Mouse (Mus musculus) lung, embryonic 14.5 days (tissue): ENCODE results near the gene Stx6. TPM values are rescaled to one million over a fixed set of nuclear protein-coding genes. Genes with fewer than 3 reads are reported as not detected.

Experiments
- ATAC-seq: fragments of 200-750 bp; cut with Nextera tagmentation; 2 replicates; pipeline ENCODE4 v1.8.0; 2017; ENCODE audit warnings: mild to moderate bottlenecking, moderate TSS enrichment, moderate library complexity; ENCODE audit not compliant: insufficient read depth
- DNase-seq: peaks from one replicate; pipeline ENCODE4 v3.0.0-alpha.2; 2015
- H3K27ac ChIP-seq: fragments of 300-500 bp; sonication (generic); 2 replicates; pipeline ENCODE4 v1.5.1; 2014; ENCODE audit warnings: low read depth, mild to moderate bottlenecking, moderate library complexity
- H3K27me3 ChIP-seq: fragments of 300-500 bp; sonication (generic); 2 replicates; pipeline ENCODE4 v1.6.1; 2014; ENCODE audit warnings: low read length, control low read depth; ENCODE audit not compliant: insufficient read depth
- H3K36me3 ChIP-seq: fragments of 300-500 bp; sonication (generic); 2 replicates; pipeline ENCODE4 v1.6.1; 2014; ENCODE audit warnings: control low read depth; ENCODE audit not compliant: insufficient read depth
- H3K4me1 ChIP-seq: fragments of 300-500 bp; sonication (generic); 2 replicates; pipeline ENCODE4 v1.6.1; 2014; ENCODE audit warnings: antibody characterized with exemption, control low read depth; ENCODE audit not compliant: insufficient read depth
- H3K4me2 ChIP-seq: fragments of 300-500 bp; sonication (generic); 2 replicates; pipeline ENCODE4 v1.6.1; 2014; ENCODE audit warnings: mild to moderate bottlenecking
- H3K4me3 ChIP-seq: fragments of 300-500 bp; sonication (generic); 2 replicates; pipeline ENCODE4 v1.5.1; 2014; ENCODE audit warnings: low read depth, low read length
- H3K9ac ChIP-seq: fragments of 300-500 bp; sonication (generic); 2 replicates; pipeline ENCODE4 v1.6.1; 2014
- H3K9me3 ChIP-seq: fragments of 300-500 bp; sonication (generic); 2 replicates; pipeline ENCODE4 v1.6.1; 2016; ENCODE audit warnings: low read depth, low read length, control low read depth
- CTCF ChIP-seq: IDR thresholded peaks from 2 replicates; pipeline ENCODE4 v1.5.1; 2016; ENCODE audit warnings: antibody characterized with exemption, low read depth
- WGBS: fragments of 180-500 bp; shearing (Covaris S2); extraction: QIAGEN DNeasy Blood & Tissue Kit; methylation state at CpG from one replicate; pipeline ENCODE4 v1.1.7; 2014; 5-methylcytosine and 5-hydroxymethylcytosine counted together
- polyA plus RNA-seq: library from polyadenylated mRNA; unstranded; fragments of >200 nt; fragmentation: Nextera tagmentation; extraction: Ambion mirVana; gene quantifications from 2 replicates; pipeline ENCODE4 v1.2.1, GENCODE M21; 2014

Gene Stx6
- polyA plus RNA-seq, 1 experiment from 2014 or later, result 99.7 TPM

DNA sequence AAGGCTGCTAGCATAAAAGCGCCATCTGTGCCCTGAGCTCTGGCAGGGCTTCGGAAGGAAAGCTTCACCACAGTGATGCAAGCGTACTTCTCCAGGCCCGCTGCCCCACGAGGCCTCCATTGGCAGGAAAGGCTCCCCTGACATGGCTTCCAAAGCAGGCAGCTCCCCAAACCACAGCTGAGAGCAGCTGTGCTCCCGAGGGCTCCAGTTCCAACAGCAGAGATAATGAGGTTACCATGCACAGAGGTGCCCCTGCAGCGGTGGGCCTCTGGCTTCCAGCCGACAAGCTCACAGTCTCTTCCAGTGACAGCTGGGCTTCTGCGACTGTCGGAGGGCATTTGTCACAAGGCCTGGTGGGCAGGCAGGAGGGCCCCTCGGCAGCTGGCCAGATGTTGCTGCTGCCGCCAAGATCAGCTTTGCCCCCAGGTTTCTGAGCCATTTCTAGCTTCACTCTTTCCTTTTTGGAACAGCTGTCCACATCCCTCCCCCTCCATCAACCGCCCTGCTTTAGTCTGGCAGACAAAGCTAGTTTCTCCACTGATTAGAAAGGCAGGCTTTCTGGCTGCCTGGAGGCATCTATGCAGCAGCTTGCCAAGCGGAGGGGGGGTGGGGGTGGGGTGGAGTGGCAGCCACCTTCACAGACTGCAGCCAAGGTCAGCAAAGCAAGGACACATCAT is 75.6 kb downstream of the Stx6 start:
- H3K9me3 ChIP-seq, result no peaks in the 10 kb centered on the region
- ATAC-seq (peak; percentile 83), DNase-seq (peak; percentile 86)
- WGBS, result 32% methylated on average over 14 of the region's 14 CpGs
- H3K27me3 ChIP-seq, result no peaks in the 10 kb centered on the region
- H3K27ac ChIP-seq, result peak overlapping the region; percentile 86
- no peak for TF ChIP-seq CTCF
- no peaks in the 10 kb centered on the region; the same call in 1 of the 2 replicates for H3K36me3 ChIP-seq
- H3K9ac ChIP-seq, result no peak overlapping the region
- no peak overlapping the region for H3K4me3 ChIP-seq
- H3K4me2 ChIP-seq, result peak overlapping the region; percentile 1; the same call in 1 of the 2 replicates
- H3K4me1 ChIP-seq, result peaks cover 23% of the 10 kb centered on the region

DNA sequence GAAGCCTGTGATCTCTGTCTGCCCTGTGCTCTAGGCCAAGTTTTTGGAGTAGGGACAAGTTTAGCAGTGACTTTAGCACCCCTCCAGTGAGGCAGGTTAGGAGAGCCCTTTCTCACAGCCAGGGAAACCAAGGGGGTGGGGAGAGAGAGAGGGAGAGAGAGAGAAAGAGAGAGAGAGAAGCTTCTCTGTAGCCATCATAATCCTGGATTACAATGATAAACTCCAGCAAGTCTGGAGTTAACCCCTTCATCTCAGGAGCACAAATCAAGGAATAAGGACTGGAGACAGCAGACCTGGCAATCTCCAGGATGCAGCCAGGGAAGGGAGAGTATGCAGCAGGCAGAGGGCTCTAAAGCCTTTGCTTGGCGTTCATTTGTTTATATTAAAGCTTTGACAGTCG is 77.1 kb downstream of the Stx6 start:
- H3K36me3 ChIP-seq, result peaks cover 11% of the 10 kb centered on the region
- H3K9me3 ChIP-seq, result no peaks in the 10 kb centered on the region
- ATAC-seq (no peak), DNase-seq (no peak)
- H3K9ac ChIP-seq, result no peak overlapping the region
- H3K27ac ChIP-seq, result no peak overlapping the region
- peaks cover 21% of the 10 kb centered on the region for H3K4me1 ChIP-seq
- no peaks in the 10 kb centered on the region for H3K27me3 ChIP-seq
- H3K4me2 ChIP-seq, result no peak overlapping the region
- H3K4me3 ChIP-seq, result no peak overlapping the region
- TF ChIP-seq CTCF, result no peak
- WGBS, result 9% methylated on average over 2 of the region's 2 CpGs

DNA sequence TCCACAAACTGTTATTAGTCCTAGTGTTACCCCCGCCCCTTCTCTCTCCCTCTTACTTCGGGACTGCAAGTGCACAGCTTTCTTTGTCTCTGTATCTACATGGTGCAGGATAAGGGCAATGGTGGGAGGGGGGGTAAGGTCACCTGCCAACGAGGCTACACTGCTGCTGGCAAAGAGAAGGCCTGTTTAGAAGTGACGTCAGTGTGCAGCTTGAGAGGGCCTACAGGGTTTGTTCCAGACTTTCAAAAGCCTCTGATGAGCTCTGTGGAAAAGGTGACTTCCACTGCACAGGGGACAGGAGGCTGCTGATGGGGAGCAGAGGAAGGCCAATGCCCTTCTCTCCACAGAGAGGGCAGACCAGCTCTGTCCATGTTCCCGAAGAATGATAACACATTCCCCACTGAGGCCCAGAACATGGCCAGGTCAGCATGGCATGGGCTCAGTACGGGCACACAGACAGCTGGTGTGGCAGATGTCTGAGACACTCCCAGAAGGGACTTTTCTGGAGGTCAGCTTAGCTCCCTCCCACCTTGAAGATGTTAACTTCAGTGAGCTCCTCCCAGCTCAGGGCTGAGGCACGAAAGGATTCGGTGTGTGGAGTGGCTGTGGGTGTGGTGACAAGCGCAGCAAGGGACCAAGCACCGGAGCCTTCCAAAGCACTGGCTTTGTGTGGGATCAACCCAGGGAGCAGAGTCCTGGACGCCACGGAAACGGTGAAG is 78.0 kb downstream of the Stx6 start:
- peak overlapping the region; percentile 30; the same call in 1 of the 2 replicates for H3K27ac ChIP-seq
- H3K36me3 ChIP-seq, result peaks cover 14% of the 10 kb centered on the region
- H3K9ac ChIP-seq, result no peak overlapping the region
- H3K4me1 ChIP-seq, result peaks cover 21% of the 10 kb centered on the region
- ATAC-seq (no peak), DNase-seq (no peak)
- 55% methylated on average over 13 of the region's 13 CpGs for WGBS
- no peak overlapping the region for H3K4me3 ChIP-seq
- H3K4me2 ChIP-seq, result no peak overlapping the region
- H3K27me3 ChIP-seq, result no peaks in the 10 kb centered on the region
- no peaks in the 10 kb centered on the region for H3K9me3 ChIP-seq
- no peak for TF ChIP-seq CTCF

DNA sequence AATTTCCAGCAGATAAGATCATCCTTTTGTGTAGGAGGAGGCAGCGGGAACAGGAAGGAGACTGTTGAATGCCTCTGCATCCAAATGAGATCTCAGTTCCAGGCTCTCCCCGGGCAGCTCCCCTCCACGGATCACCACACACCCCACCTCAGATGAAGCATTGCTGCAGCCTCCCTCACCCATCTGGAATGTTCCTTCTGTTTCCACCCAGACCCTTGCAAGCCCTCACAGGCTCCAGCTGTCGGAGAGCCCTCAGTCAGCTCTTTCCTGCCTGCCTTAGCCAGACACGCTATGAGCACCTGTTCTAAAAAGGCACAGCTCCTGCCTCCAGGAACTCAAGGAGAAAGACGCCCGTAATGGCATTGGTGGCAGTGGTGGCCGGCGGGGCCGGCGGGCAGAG is 78.9 kb downstream of the Stx6 start:
- Histone ChIP-seq H3K4me3 (no peak overlapping the region), H3K9me3 (no peaks in the 10 kb centered on the region), H3K4me2 (no peak overlapping the region), H3K4me1 (peaks cover 17% of the 10 kb centered on the region), H3K27ac (no peak overlapping the region), H3K36me3 (peaks cover 14% of the 10 kb centered on the region), H3K27me3 (no peaks in the 10 kb centered on the region), H3K9ac (no peak overlapping the region)
- DNase-seq (no peak), ATAC-seq (no peak)
- TF ChIP-seq CTCF, result no peak
- WGBS, result 70% methylated on average over 11 of the region's 11 CpGs

DNA sequence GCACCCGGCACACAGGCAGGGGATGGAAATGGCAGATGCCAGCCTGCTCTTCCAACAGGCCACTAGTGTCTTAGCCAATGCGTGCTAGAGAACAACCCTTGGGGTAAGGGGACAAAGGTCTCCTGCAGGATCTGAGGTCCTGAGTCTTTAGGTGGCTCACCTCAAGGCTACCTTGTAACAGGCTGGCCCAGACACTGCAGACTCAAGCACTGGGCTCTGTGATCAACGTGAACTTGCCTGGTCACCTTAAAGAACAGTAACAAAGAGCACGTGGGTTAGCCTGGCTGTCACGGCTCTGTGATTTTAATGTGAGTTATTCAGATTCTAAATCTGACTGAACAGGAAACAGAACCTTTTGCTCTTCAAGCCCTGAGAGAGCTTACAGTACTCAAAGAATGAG is 79.6 kb downstream of the Stx6 start:
- Histone ChIP-seq H3K4me2 (no peak overlapping the region), H3K36me3 (peaks cover 14% of the 10 kb centered on the region), H3K9me3 (no peaks in the 10 kb centered on the region), H3K27ac (no peak overlapping the region), H3K4me1 (peaks cover 11% of the 10 kb centered on the region), H3K9ac (no peak overlapping the region), H3K27me3 (no peaks in the 10 kb centered on the region), H3K4me3 (no peak overlapping the region)
- DNase-seq (no peak), ATAC-seq (no peak)
- TF ChIP-seq CTCF, result no peak
- WGBS, result 86% methylated on average over 5 of the region's 5 CpGs

DNA sequence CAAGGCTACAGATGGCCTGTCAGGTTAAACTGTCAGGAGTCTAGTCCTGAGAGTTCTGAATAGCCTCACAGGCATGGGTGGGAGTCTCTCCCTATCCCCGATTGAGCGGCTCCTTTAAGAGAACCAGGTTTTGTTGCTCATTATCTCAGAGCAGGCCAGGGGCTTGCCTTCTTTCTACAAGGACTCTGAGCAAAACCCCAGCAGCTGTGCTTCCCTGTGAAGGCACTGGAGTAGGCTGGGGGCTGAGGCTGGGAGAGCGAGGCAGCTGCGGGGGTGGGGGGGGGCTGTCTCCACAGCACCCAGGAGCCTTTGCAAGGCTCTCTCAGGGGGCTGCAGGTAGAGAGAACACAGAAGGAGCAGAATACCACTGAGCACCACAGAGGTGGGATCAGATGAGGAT is 80.7 kb downstream of the Stx6 start:
- ATAC-seq (no peak), DNase-seq (no peak)
- Histone ChIP-seq H3K4me3 (no peak overlapping the region), H3K36me3 (peaks cover 14% of the 10 kb centered on the region), H3K9ac (no peak overlapping the region), H3K4me1 (peaks cover 3% of the 10 kb centered on the region; the same call in 1 of the 2 replicates), H3K4me2 (no peak overlapping the region), H3K27me3 (peaks cover 3% of the 10 kb centered on the region), H3K27ac (no peak overlapping the region), H3K9me3 (no peaks in the 10 kb centered on the region)
- no peak for TF ChIP-seq CTCF
- WGBS, result 72% methylated on average over 4 of the region's 4 CpGs

DNA sequence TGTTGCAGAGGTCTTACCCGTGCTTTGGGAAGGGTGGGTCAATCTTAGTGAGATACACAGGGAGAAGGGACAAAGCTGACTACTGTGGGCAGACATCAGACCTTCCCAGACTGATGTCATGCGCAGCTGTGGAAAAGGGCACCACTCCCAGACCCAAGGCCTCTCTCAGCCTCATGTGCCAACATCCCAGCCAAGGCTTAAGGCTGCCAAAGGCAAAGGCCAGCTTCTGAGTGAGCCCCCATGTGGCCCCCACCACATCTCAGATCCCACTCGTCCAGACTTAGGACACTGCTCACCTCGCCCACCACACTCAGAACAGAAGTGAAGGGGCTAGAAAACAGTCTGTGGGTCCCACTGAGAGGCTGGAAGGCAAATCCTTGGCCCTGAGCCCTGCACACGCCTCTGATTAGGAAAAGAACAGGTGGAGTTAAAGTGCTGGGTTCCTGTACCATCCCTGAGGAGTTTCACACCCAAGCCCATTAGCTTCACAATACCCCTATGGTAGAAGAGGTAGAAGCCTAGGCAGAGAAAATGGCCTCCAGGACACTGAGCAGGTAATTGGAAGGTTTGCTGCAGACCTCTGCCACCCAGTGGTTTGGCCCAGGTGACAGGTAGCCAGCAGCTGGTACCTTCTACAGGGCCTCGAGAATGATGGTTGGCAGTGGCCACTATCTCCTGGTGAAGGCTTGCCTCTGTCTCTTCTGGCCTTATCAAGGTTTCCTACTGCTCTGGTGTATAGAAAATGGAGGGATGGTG is 81.6 kb downstream of the Stx6 start:
- no peak overlapping the region for H3K27ac ChIP-seq
- no peak overlapping the region for H3K4me3 ChIP-seq
- TF ChIP-seq CTCF, result no peak
- peaks cover 3% of the 10 kb centered on the region; the same call in 1 of the 2 replicates for H3K4me1 ChIP-seq
- DNase-seq, result no peak
- peaks cover 14% of the 10 kb centered on the region for H3K36me3 ChIP-seq
- no peak overlapping the region for H3K9ac ChIP-seq
- 76% methylated on average over 6 of the region's 6 CpGs for WGBS
- H3K27me3 ChIP-seq, result peaks cover 12% of the 10 kb centered on the region
- H3K9me3 ChIP-seq, result no peaks in the 10 kb centered on the region
- no peak overlapping the region for H3K4me2 ChIP-seq
- ATAC-seq, result no peak
